Mouse (Mus musculus) natural killer cell, adult 2 months (primary cell): Measurements from ENCODE around the gene Idh3g.

Experiments used
- DNase-seq, 2 experiments: peaks; one replicate each; pipeline ENCODE4 v3.0.0; 2022; ENCODE audit warnings: low spot score in 2 of 2

Idh3g gene

DNA sequence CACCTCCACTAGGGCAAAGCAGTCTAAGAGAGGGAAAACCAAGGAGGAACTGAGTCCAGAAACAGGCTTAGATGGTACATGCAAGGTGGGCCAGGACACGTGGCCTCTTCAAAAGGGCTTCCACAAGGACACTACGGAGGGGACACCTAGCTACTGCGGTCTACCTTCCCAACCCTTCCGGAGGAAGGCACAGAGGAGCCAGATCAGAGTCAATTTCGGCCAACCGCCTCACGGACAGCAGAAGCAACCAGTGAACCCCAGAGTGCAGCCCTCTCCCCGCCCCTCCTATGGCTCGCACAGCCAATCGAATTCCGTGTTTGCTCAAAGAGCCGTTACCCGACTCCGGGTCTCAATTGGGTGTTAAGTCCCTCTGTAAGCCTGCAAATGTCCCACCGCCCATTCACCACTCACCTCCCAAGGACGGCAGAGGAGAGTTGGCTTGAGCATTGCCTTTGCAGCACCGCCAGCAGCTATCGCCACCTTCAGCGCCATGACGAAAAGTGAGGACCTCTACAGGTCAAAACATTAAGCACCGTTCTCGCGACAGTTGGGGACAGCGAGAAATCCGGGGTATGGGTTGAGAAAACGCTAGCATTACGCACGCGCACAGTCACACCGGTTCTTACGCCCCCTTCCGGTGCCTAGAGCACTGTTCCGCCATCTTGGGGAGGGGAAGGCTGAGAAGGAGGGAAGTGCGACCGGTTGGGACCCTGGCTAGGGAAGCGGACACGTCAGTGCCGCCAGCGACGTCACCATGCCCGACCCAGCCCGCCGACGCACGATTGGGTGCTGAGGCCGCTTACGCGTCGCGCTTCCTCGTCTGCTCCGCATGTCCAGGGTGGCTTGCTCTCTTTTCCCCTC lies at the start of gene Idh3g, which contains the start of gene Ssr4:
Idh3g (minus strand) TSS at position 534 of the 861 bp plus-strand sequence.
Ssr4 (plus strand) TSS at position 665 of the 861 bp plus-strand sequence.
- DNase-seq: peak; percentile 94 to 95

DNA sequence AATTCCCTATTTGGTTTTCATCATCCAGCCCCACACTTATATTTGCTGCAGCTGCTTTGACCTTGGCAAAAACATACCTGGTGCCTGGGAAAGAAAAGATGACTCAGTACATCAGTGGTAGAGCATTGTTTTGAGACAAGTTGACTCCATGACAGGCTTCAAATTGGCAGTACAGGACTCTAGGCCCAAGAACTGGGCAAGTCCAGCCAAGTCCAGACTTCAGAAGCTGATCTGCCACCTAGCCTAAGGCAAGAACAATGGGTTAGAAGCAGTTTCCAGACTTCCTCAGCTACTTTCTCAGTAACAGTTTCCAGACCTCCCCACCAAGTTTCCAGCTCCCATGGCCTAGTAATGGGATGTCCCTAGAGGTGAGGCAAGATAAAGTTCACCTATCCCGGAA lies 49.0 kb upstream of the Idh3g start:
- DNase-seq: no peak

- peak in 1 of 2 experiments; percentile 9 for DNase-seq
These were observed 37.8 kb upstream of the Idh3g start, which contains the start of gene Pdzd4 for GRCm38 (mm10) chrX:73824185-73825151. Gene Pdzd4, minus strand, starts transcription at chrX:73824969.

GRCm38 (mm10) chrX:73823747-73824146 lies 37.0 kb upstream of the Idh3g start:
- no peak for DNase-seq

GRCm38 (mm10) chrX:73816596-73817314 lies 30.1 kb upstream of the Idh3g start:
- DNase-seq: no peak

GRCm38 (mm10) chrX:73815072-73815471 lies 28.4 kb upstream of the Idh3g start:
- no peak for DNase-seq

GRCm38 (mm10) chrX:73805814-73806213 lies 19.1 kb upstream of the Idh3g start:
- DNase-seq: no peak

- DNase-seq: peak; percentile 58 to 70
These were observed 11.8 kb upstream of the Idh3g start for GRCm38 (mm10) chrX:73798502-73798901.

DNA sequence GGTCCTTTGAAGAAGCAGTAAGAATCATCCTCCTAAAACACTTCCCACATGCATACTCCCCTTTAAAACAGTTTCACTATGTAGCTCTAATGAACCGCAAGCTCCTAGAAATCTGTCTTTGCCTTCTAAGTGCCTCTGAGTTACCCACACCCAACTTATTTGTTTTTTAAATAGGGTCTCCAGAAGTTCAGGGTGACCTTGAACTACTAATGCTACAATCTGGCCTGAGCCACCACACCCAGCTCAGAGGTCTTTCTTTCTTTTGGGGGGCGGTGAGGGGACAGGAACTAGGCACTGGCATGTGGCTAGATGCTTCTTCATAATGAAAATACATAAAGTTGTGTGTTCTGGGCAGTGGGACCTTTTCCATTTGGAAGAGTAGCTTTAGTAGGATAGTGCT lies 10.8 kb upstream of the Idh3g start:
- DNase-seq: no peak

- no peak for DNase-seq
These were observed 6.8 kb upstream of the Idh3g start for GRCm38 (mm10) chrX:73793505-73793904.

- no peak for DNase-seq
These were observed 6.3 kb upstream of the Idh3g start for GRCm38 (mm10) chrX:73793039-73793438.

DNA sequence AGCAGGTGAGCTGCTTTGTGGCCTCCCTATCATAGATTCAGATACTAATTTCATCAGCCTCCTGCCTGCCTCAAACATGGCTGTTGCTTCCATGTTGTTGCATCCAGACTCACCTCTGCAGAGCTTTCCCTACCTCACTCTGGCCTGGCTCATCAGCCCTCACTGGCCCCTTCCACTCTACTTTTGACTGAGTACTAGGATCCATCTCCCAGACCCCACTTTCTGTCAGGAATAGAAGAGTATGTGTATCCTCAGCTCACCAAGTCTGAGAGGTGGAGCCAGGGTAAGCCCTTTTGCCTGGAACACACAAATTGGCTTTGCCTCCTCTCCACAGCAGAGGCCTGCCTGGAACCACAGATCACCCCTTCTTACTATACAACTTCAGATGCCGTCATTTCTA lies 1.8 kb upstream of the Idh3g start:
- DNase-seq: no peak

DNA sequence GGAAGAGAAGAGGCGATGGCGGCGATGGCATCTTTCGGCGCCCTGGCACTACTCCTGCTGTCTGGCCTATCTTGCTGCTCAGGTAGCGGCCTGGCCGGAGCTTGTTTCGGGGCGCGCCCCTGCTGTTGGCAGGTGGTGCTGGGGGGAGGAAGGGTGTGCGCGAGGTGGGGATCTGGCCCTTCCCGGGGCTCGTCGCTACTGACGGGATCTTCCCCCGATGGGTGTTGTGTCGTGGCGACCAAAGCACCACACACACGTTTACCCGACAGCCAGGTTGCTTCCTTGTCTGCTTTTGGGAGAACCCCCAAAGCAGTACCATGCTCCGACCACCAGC lies 495 bp upstream of the Idh3g start:
- no peak for DNase-seq

GRCm38 (mm10) chrX:73785666-73786065 lies 1.0 kb downstream of the Idh3g start:
- DNase-seq: no peak

DNA sequence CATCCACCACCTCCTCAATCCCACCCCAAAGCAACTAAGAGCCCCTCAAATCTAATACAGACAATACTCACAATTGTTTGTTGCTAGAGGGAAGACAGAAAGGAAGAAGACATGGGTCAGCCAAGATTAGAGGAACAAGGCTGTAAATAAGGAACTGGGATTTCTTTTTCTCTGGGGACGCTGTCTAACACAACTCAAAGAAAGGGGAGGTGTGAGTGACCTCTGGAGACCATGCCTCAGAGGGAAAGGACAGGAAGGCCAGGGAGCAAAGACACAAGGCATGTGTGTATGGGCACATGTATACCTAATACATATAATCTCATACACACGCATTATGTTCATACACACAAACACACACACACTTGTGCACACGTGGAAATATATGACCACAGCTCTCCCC lies 4.5 kb downstream of the Idh3g start:
- no peak for DNase-seq

GRCm38 (mm10) chrX:73774802-73775483 lies 11.8 kb downstream of the Idh3g start:
- no peak for DNase-seq

DNA sequence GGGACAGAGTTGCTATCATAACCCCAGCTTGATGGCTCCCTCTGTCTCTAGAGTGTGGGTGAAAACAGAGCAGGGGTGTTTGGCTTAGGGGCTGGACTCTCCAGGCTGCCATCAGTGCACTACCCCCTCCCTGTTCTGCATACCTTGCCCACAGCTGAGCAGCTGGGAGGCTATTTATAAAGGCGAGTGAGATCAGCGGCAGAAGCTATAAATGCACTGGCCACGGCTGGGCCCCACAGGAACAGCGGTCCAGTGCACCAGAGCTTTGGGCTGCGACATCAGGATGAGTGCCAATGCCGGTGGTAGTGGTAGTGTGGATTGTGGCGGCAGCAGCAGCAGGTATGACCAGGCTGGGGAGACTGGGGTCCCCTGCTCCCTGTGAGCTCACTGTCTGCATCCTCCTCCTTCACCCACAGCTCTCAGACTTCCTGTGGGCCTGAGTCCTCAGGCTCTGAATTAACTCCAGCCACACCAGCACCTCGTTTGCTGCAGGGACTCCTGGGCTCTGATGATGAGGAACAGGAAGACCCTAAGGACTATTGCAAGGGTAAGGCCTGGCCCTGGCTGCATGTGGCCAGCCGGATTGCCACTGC lies 12.4 kb downstream of the Idh3g start, which contains the start of gene Srpk3:
Srpk3 (plus strand) TSS at position 238 of the 593 bp plus-strand sequence.
- peak in 1 of 2 experiments; percentile 24 for DNase-seq

- DNase-seq: no peak
These were observed 19.4 kb downstream of the Idh3g start for GRCm38 (mm10) chrX:73767267-73767666.

DNA sequence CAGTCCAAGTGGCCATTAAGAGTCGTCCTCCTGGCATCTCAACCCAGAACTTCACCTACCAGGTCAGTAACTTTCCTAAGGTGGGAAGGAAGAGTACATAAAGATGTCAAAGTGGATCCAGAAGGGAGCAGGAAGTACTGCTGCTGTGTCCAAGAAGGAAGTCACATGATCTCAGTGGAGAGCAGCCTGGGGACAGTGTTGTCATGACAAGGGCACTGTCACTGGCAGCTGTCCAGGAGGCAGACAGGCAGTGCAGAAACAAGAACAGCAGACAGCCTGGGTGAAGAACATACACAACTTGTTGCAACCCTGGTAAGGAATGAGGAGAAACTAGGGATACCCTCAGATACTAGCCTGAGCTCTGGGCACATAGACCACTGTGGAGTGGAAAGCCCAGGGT lies 21.4 kb downstream of the Idh3g start:
- peak in 1 of 2 experiments; percentile 12 for DNase-seq

DNA sequence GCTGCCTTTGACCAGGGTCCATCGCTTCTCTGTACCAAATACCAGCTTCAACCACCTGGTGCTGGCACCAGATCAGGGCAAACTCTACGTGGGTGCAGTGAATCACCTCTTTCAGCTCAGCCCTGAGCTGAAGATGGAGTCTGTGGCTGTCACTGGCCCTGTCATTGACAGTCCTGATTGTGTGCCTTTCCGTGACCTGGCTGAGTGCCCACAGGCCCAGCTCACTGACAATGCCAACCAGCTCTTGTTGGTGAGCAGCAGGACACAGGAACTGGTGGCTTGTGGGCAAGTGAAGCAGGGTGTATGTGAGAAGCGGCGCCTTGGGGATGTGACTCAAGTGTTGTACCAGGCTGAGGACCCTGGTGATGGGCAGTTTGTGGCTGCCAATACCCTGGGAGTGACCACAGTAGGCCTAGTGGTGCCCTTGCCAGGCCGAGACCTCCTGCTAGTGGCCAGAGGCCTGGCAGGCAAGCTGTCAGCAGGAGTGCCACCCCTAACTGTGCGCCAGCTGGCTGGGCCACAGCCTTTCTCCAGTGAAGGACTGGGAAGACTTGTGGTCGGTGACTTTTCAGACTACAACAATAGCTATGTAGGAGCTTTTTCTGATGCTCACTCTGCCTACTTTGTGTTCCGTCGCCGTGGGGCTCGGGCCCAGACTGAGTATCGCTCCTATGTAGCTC lies 27.9 kb downstream of the Idh3g start:
- DNase-seq: peak; percentile 20 to 59
